Mouse (Mus musculus): ENCODE measurements around the gene Rnase2b. TPM values are rescaled to one million over a fixed set of nuclear protein-coding genes. Genes with fewer than 3 reads are reported as not detected.
"Not testable (repeated sequence)": the region's sequence is repeated elsewhere in the genome, so short reads cannot be mapped to it uniquely, and the experiment has no call there.

Gene Rnase2b
- not detected in 2 replicates for polyA plus RNA-seq (2012)

- not testable (repeated sequence) for TF ChIP-seq GATA1 (IDR thresholded peaks at IDR 0.05; ENCODE audit: low read length)
These were observed at the start of gene Rnase2b for GRCm38 (mm10) chr14:51161976-51162375. Gene Rnase2b, plus strand, starts transcription at chr14:51162260.

GRCm38 (mm10) chr14:51113476-51113875 is 48.6 kb upstream of the Rnase2b start:
- no peak for TF ChIP-seq GATA1 (IDR thresholded peaks at IDR 0.05; ENCODE audit: low read length)

GRCm38 (mm10) chr14:51113916-51114560 is 48.0 kb upstream of the Rnase2b start, which contains the start of gene Eddm3b:
Gene Eddm3b, plus strand, starts transcription at chr14:51114426.
- no peak for TF ChIP-seq GATA1 (IDR thresholded peaks at IDR 0.05; ENCODE audit: low read length)

GRCm38 (mm10) chr14:51125684-51126083 is 36.4 kb upstream of the Rnase2b start:
- TF ChIP-seq GATA1 (IDR thresholded peaks at IDR 0.05; ENCODE audit: low read length): no peak

GRCm38 (mm10) chr14:51127648-51128258 is 34.3 kb upstream of the Rnase2b start:
- TF ChIP-seq GATA1 (IDR thresholded peaks at IDR 0.05; ENCODE audit: low read length): no peak

- TF ChIP-seq GATA1 (IDR thresholded peaks at IDR 0.05; ENCODE audit: low read length): no peak
These were observed 33.1 kb upstream of the Rnase2b start for GRCm38 (mm10) chr14:51128775-51129623.

- no peak for TF ChIP-seq GATA1 (IDR thresholded peaks at IDR 0.05; ENCODE audit: low read length)
These were observed 32.5 kb upstream of the Rnase2b start for GRCm38 (mm10) chr14:51129624-51129975.

- TF ChIP-seq GATA1 (IDR thresholded peaks at IDR 0.05; ENCODE audit: low read length): peak; percentile 60
These were observed 31.6 kb upstream of the Rnase2b start for GRCm38 (mm10) chr14:51130315-51130940.

GRCm38 (mm10) chr14:51131086-51131815 is 30.8 kb upstream of the Rnase2b start:
- TF ChIP-seq GATA1 (IDR thresholded peaks at IDR 0.05; ENCODE audit: low read length): no peak

GRCm38 (mm10) chr14:51132372-51132771 is 29.7 kb upstream of the Rnase2b start:
- no peak for TF ChIP-seq GATA1 (IDR thresholded peaks at IDR 0.05; ENCODE audit: low read length)

GRCm38 (mm10) chr14:51140342-51140741 is 21.7 kb upstream of the Rnase2b start:
- TF ChIP-seq GATA1 (IDR thresholded peaks at IDR 0.05; ENCODE audit: low read length): no peak

GRCm38 (mm10) chr14:51142119-51142518 is 19.9 kb upstream of the Rnase2b start:
- no peak for TF ChIP-seq GATA1 (IDR thresholded peaks at IDR 0.05; ENCODE audit: low read length)

- TF ChIP-seq GATA1 (IDR thresholded peaks at IDR 0.05; ENCODE audit: low read length): no peak
These were observed 19.5 kb upstream of the Rnase2b start for GRCm38 (mm10) chr14:51142568-51142967.

GRCm38 (mm10) chr14:51143287-51143686 is 18.8 kb upstream of the Rnase2b start:
- no peak for TF ChIP-seq GATA1 (IDR thresholded peaks at IDR 0.05; ENCODE audit: low read length)

- TF ChIP-seq GATA1 (IDR thresholded peaks at IDR 0.05; ENCODE audit: low read length): no peak
These were observed 18.1 kb upstream of the Rnase2b start for GRCm38 (mm10) chr14:51143937-51144336.
